Mouse (Mus musculus): ENCODE data around the gene Morn5. TPM values are rescaled to one million over a fixed set of nuclear protein-coding genes. Genes with fewer than 3 reads are reported as not detected.
A peak's percentile ranks its signal among the peaks of the same experiment; 100 is the strongest.

Gene Morn5
- total and polyA plus RNA-seq, 3 experiments = 0.61 TPM; not detected in 2

DNA sequence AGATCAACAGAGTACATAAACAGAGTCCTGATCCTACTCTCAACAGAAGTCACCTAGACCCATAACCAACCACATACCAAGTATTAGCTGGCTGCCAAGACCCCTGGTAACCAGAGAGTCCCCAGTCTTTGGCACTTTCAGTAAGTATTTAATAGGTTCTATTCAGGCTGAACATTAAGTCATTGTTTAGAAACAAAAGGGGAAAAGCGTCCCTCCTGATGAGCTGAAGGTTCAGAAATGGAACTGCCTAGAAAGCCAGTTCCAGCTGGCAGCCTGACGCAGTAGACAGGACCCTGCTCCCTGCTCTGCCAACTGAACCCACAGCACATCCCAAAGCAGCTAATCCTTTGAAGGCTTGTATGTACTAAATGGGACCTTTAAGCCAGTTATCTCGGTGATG is 39.9 kb downstream of the Morn5 start:
- intact Hi-C loops (cut with DNase I) = no loop called here
- Histone ChIP-seq H3K27me3 (ENCODE audit: control insufficient read depth, insufficient read depth, low read length) (peaks cover 6% of the 10 kb centered on the region), H3K4me1 (ENCODE audit: control insufficient read depth, insufficient read depth, low read length) (peaks cover 3% of the 10 kb centered on the region), H3K79me2 (replicated peaks; ENCODE audit: control insufficient read depth, insufficient read depth, low read length) (no peaks in the 10 kb centered on the region), H3K36me3 (ENCODE audit: control insufficient read depth, insufficient read depth, low read length) (no peaks in the 10 kb centered on the region), H3K27ac (no peak overlapping the region), H3K4me3 (no peak overlapping the region), H3K9ac (ENCODE audit: low read depth, low read length) (no peak overlapping the region)
- WGBS = 51% methylated on average over 3 of the region's 3 CpGs
- TF ChIP-seq EP300 (IDR thresholded peaks at IDR 0.05; ENCODE audit: insufficient read depth, low read depth, low read length) = no peak
- no peak for TF ChIP-seq CTCF (IDR thresholded peaks at IDR 0.05)
- no peak for DNase-seq

DNA sequence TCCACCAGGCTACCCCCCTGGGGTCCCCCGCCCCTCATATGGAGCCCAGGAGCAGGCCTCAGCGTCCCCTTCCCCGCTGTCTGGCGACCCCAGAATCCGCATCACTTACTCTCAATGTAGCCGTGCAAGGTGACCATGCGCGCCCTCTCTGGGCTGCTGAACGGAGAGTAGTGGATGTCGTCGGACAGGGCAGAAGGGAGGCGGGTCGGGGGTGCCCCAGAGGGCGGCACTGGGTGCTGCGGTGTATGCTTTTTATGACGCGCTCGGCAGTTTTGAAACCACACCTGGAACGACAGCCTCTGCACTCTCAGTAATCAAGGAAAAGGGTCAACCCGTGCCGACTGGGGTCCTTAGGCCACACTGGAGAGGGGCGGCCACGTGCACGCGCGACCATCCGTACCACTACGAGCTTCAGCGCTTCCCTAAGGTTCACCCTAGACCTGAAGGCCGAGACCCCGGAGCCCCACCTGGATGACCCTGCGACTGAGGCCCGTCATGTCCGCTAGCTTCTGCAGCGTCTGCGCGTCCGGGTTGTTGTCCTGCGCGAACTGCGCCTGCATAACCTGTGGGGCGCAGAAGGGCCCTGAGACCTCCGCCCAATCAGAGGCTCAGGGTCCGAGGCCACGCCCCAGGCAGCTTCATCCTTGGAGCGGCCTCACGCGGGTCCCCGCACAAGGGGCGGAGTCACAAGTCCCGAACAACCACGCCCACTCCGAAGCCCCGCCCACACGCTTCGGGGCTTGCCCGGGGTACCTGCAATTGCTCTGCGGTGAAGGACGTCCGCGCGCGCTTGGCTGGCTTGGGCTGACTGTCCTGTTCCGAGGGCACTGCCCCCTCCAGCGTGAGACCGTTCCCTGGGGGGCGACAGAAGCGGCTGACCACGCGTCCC is 41.8 kb downstream of the Morn5 start:
- H3K36me3 ChIP-seq (ENCODE audit: control insufficient read depth, insufficient read depth, low read length) = no peaks in the 10 kb centered on the region
- no peaks in the 10 kb centered on the region for H3K79me2 ChIP-seq (replicated peaks; ENCODE audit: control insufficient read depth, insufficient read depth, low read length)
- H3K4me3 ChIP-seq = peak overlapping the region; percentile 5; the same call in 1 of the 2 replicates
- no peak for TF ChIP-seq POLR2A (IDR thresholded peaks at IDR 0.05; ENCODE audit: insufficient read depth, low read depth, low read length)
- no peak for TF ChIP-seq EP300 (IDR thresholded peaks at IDR 0.05; ENCODE audit: insufficient read depth, low read depth, low read length)
- TF ChIP-seq CTCF (IDR thresholded peaks at IDR 0.05) = no peak
- 30% methylated on average over 70 of the region's 70 CpGs for WGBS
- no peak overlapping the region for H3K27ac ChIP-seq
- H3K4me1 ChIP-seq (ENCODE audit: control insufficient read depth, insufficient read depth, low read length) = no peaks in the 10 kb centered on the region
- H3K27me3 ChIP-seq (ENCODE audit: control insufficient read depth, insufficient read depth, low read length) = peaks cover 6% of the 10 kb centered on the region
- H3K9ac ChIP-seq (ENCODE audit: low read depth, low read length) = no peak overlapping the region
- peak in 1 of 2 experiments; percentile 54 for DNase-seq
- intact Hi-C loops (cut with DNase I) = no loop called here

DNA sequence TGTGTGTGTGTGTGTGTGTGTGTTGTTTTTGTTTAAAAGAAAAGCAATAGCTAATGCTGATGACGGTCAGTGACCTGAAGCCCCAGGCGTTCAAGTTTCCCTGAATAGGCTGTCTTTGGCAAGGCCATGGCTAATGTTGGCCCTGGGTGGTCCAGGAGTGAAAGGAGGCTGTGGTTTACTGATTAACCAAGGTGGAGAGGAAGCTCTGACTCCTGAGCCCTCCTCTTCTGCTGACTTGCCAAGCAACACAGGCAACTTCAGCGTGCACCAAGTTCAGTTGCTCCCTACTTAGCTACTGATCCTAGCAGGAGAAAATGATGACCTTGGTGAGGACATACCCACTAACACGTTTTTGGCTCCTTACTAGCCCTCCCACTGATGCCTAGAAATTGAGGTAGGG is 43.5 kb downstream of the Morn5 start:
- intact Hi-C loops (cut with DNase I) = no loop called here
- DNase-seq = no peak
- WGBS = 31% methylated on average over 4 of the region's 4 CpGs

DNA sequence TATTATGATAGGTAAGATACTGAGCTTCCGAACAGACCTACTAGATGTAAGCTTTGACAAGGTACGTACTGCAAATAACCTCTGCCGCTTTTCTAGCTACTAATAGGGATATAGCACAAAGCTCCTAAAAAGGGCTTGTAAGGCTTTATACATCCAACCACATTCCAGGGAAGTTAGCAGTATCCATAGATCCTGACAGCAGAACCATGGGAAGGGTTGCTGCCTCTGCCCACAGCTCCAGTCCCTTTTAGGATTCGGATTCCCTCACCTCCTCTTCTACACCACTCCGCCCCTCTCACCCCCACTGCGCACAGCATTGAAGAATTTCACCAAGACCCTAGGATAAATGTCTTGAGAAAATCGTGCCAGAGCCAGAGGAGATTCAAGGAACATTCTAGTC is 44.0 kb downstream of the Morn5 start:
- intact Hi-C loops (cut with DNase I) = no loop called here
- Histone ChIP-seq H3K36me3 (ENCODE audit: control insufficient read depth, insufficient read depth, low read length) (no peaks in the 10 kb centered on the region), H3K4me3 (no peak overlapping the region), H3K79me2 (replicated peaks; ENCODE audit: control insufficient read depth, insufficient read depth, low read length) (no peaks in the 10 kb centered on the region), H3K27me3 (ENCODE audit: control insufficient read depth, insufficient read depth, low read length) (peaks cover 6% of the 10 kb centered on the region), H3K9ac (ENCODE audit: low read depth, low read length) (no peak overlapping the region), H3K4me1 (ENCODE audit: control insufficient read depth, insufficient read depth, low read length) (no peaks in the 10 kb centered on the region), H3K27ac (no peak overlapping the region)
- no peak for TF ChIP-seq CTCF (IDR thresholded peaks at IDR 0.05)
- no peak for TF ChIP-seq EP300 (IDR thresholded peaks at IDR 0.05; ENCODE audit: insufficient read depth, low read depth, low read length)
- DNase-seq = no peak
- WGBS = 57% methylated on average over 7 of the region's 7 CpGs

More for the DNA sequence above, 43.5 kb downstream of the Morn5 start:
- Histone ChIP-seq H3K9ac (ENCODE audit: low read depth, low read length) (no peak overlapping the region), H3K27me3 (ENCODE audit: control insufficient read depth, insufficient read depth, low read length) (peaks cover 6% of the 10 kb centered on the region), H3K4me3 (no peak overlapping the region), H3K79me2 (replicated peaks; ENCODE audit: control insufficient read depth, insufficient read depth, low read length) (no peaks in the 10 kb centered on the region), H3K36me3 (ENCODE audit: control insufficient read depth, insufficient read depth, low read length) (no peaks in the 10 kb centered on the region), H3K4me1 (ENCODE audit: control insufficient read depth, insufficient read depth, low read length) (no peaks in the 10 kb centered on the region), H3K27ac (no peak overlapping the region)
- TF ChIP-seq CTCF (IDR thresholded peaks at IDR 0.05) = no peak
- no peak for TF ChIP-seq EP300 (IDR thresholded peaks at IDR 0.05; ENCODE audit: insufficient read depth, low read depth, low read length)
- no peak for TF ChIP-seq POLR2A (IDR thresholded peaks at IDR 0.05; ENCODE audit: insufficient read depth, low read depth, low read length)

DNA sequence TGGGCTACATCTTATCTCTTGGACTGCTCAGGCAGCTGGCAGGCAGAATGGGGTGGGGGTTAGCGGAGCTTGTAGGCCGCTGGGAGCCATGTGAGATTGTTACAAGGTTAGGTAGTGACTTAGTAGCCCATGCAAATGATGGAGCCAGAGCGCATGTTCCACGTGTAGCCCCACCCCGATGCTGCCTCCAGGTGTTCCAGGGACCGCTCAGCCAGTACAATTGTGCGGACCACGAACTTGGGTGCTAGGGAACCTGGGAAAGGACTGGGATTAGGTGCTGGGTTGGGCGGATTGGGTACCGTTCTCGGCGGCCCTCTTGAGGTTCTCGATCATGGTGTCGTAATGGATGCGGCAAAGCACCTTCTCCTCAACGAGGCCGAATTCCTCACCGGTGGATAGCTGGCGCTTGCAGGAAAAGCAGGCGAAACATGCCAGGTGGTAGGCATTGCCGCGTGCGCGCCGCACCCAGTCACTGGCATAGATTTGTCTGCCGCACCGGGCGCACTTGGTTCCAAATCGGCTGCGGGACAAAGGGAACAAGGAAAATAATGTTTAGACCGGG is 44.7 kb downstream of the Morn5 start:
- Histone ChIP-seq H3K9ac (ENCODE audit: low read depth, low read length) (no peak overlapping the region), H3K79me2 (replicated peaks; ENCODE audit: control insufficient read depth, insufficient read depth, low read length) (no peaks in the 10 kb centered on the region), H3K36me3 (ENCODE audit: control insufficient read depth, insufficient read depth, low read length) (no peaks in the 10 kb centered on the region), H3K27me3 (ENCODE audit: control insufficient read depth, insufficient read depth, low read length) (peaks cover 6% of the 10 kb centered on the region), H3K4me3 (no peak overlapping the region), H3K4me1 (ENCODE audit: control insufficient read depth, insufficient read depth, low read length) (no peaks in the 10 kb centered on the region), H3K27ac (no peak overlapping the region)
- WGBS = 32% methylated on average over 31 of the region's 31 CpGs
- intact Hi-C loops (cut with DNase I) = no loop called here
- DNase-seq = no peak
- TF ChIP-seq EP300 (IDR thresholded peaks at IDR 0.05; ENCODE audit: insufficient read depth, low read depth, low read length) = no peak
- TF ChIP-seq POLR2A (IDR thresholded peaks at IDR 0.05; ENCODE audit: insufficient read depth, low read depth, low read length) = no peak
- no peak for TF ChIP-seq CTCF (IDR thresholded peaks at IDR 0.05)
